Mouse (Mus musculus) hematopoietic stem cell, adult 5-6 weeks (primary cell): ENCODE results near the gene Sys1. TPM values are rescaled to one million over a fixed set of nuclear protein-coding genes. Genes with fewer than 3 reads are reported as not detected.

Experiments
- ATAC-seq, 2 experiments: fragments of 125-278 bp in 1 of 2; replicated peaks in 1 of 2; 2 replicates each; pipeline ENCODE4 v1.8.0; 2016 to 2017; ENCODE audit warnings: inconsistent platforms in 2 of 2, mild to moderate bottlenecking in 2 of 2, moderate number of reproducible peaks in 2 of 2, low read depth in 1 of 2, moderate TSS enrichment in 1 of 2; ENCODE audit not compliant: low FRiP score in 2 of 2, poor library complexity in 2 of 2, severe bottlenecking in 2 of 2, insufficient read depth in 1 of 2, low TSS enrichment in 1 of 2
- total RNA-seq: library from RNA; stranded (forward); fragments of 172-1452, 232-1000 nt; gene quantifications from 2 replicates; pipeline ENCODE4 v1.2.3, GENCODE M21; 2017

The Sys1 gene
- total RNA-seq, 1 experiment from 2014 or later: 17.0 TPM

GRCm38 (mm10) chr2:164444701-164445100 is 12.1 kb upstream of the Sys1 start:
- ATAC-seq: no peak

GRCm38 (mm10) chr2:164445399-164446085 is 11.2 kb upstream of the Sys1 start:
- ATAC-seq: no peak

- no peak for ATAC-seq
Observed at GRCm38 (mm10) chr2:164446086-164446469, 10.7 kb upstream of the Sys1 start.

- ATAC-seq: no peak
Observed at GRCm38 (mm10) chr2:164448140-164448539, 8.6 kb upstream of the Sys1 start.

- no peak for ATAC-seq
Observed at GRCm38 (mm10) chr2:164448921-164449320, 7.8 kb upstream of the Sys1 start.

- no peak for ATAC-seq
Observed at GRCm38 (mm10) chr2:164449341-164450042, 7.3 kb upstream of the Sys1 start.

GRCm38 (mm10) chr2:164452000-164452676 is 4.6 kb upstream of the Sys1 start:
- ATAC-seq: 0 out of 4 replicates have a peak, but pooled peaks of 1 of the 2 experiments have one; percentile 32

GRCm38 (mm10) chr2:164453047-164453757 is 3.6 kb upstream of the Sys1 start:
- ATAC-seq: no peak

- no peak for ATAC-seq
Observed at GRCm38 (mm10) chr2:164453887-164454500, 2.8 kb upstream of the Sys1 start.

- no peak for ATAC-seq
Observed at GRCm38 (mm10) chr2:164454846-164455245, 1.9 kb upstream of the Sys1 start.

GRCm38 (mm10) chr2:164455421-164456190 is 1.2 kb upstream of the Sys1 start:
- no peak for ATAC-seq

- ATAC-seq: no peak
Observed at GRCm38 (mm10) chr2:164456413-164456812, 351 bp upstream of the Sys1 start.

- no peak for ATAC-seq
Observed at GRCm38 (mm10) chr2:164457942-164458341, 1.2 kb downstream of the Sys1 start.

- no peak; a peak in 1 of 4 replicates for ATAC-seq
Observed at GRCm38 (mm10) chr2:164458535-164458934, 1.8 kb downstream of the Sys1 start.

- ATAC-seq: peak; percentile 93 to 95
Observed at GRCm38 (mm10) chr2:164460745-164461551, 4.2 kb downstream of the Sys1 start, which contains the start of gene Gm20458. TSS of gene Gm20458 (plus strand) at chr2:164460967.

- ATAC-seq: no peak
Observed at GRCm38 (mm10) chr2:164465161-164465560, 8.4 kb downstream of the Sys1 start.
